Mouse (Mus musculus) C2C12 (cell line): Measurements from ENCODE around the gene Gm45753. TPM values are rescaled to one million over a fixed set of nuclear protein-coding genes. Genes with fewer than 3 reads are reported as not detected.

Experiments used
- H3K27me3 ChIP-seq: one replicate; pipeline ENCODE4 v1.6.1; 2011; ENCODE audit not compliant: control insufficient read depth, insufficient read depth, insufficient read length
- H3K36me3 ChIP-seq: one replicate; pipeline ENCODE4 v1.6.1; 2011; ENCODE audit not compliant: control insufficient read depth, insufficient read depth
- H3K4me3 ChIP-seq: one replicate; pipeline ENCODE4 v1.5.1; 2011; ENCODE audit warnings: mild to moderate bottlenecking, control low read depth; ENCODE audit not compliant: poor library complexity, insufficient read depth, severe bottlenecking
- H3K79me2 ChIP-seq: one replicate; pipeline ENCODE4 v1.6.1; 2011; ENCODE audit not compliant: control insufficient read depth, insufficient read depth
- H3K79me3 ChIP-seq: one replicate; pipeline ENCODE4 v1.6.1; 2011; ENCODE audit warnings: low read depth, control low read depth
- H3ac ChIP-seq: one replicate; pipeline ENCODE3; 2011; ENCODE audit warnings: low read depth; ENCODE audit not compliant: control insufficient read depth, insufficient read length
- CEBPB ChIP-seq: IDR thresholded peaks from one replicate; pipeline ENCODE4 v1.6.1; 2011; ENCODE audit warnings: low read depth, mild to moderate bottlenecking, control low read depth, moderate library complexity
- CTCF ChIP-seq: IDR thresholded peaks from one replicate; pipeline ENCODE4 v1.5.1; 2011; ENCODE audit not compliant: control insufficient read depth, insufficient read depth, insufficient read length
- FOSL1 ChIP-seq: IDR thresholded peaks from one replicate; pipeline ENCODE4 v1.8.0; 2011; ENCODE audit warnings: mild to moderate bottlenecking, low read length; ENCODE audit not compliant: poor library complexity, insufficient read depth, severe bottlenecking
- MAX ChIP-seq: IDR thresholded peaks from one replicate; pipeline ENCODE4 v1.6.1; 2011; ENCODE audit warnings: mild to moderate bottlenecking, control low read depth
- MYOD1 ChIP-seq: IDR thresholded peaks from one replicate; pipeline ENCODE4 v1.6.1; 2011; ENCODE audit warnings: low read depth; ENCODE audit not compliant: control insufficient read depth, insufficient read length
- MYOG ChIP-seq: IDR thresholded peaks from one replicate; pipeline ENCODE4 v1.6.1; 2011; ENCODE audit not compliant: control insufficient read depth, insufficient read length; ENCODE audit errors: extremely low read depth
- USF1 ChIP-seq: IDR thresholded peaks from one replicate; pipeline ENCODE4 v1.6.1; 2011; ENCODE audit warnings: low read depth, mild to moderate bottlenecking, control low read depth, moderate library complexity
- polyA plus RNA-seq: library from polyadenylated mRNA; unstranded; fragments of >200 nt; fragmentation: generic; extraction: Trizol; gene quantifications from one replicate; pipeline ENCODE4 v1.2.1, GENCODE M21; 2012; ENCODE audit warnings: missing spikeins

Gm45753 gene
- polyA plus RNA-seq, 1 experiment: not detected

DNA sequence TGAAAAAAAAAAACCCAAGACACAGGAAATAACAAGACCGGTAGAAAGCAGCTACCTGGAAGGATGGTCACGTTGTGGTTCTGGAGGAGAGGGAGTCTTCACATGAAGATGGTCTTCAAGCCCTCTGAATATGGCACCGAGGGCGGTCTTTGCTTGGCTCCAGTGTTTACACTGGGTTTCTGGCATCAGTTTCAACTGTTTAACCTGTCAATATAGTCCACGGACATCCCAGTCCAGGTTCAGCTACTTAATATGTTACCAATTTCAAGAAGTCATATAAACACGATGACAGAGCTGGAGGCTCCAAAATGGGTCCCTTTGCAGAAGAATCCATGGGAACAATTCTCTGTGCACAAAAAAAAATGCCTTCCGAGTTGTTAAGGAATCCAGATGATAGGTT lies 13.6 kb downstream of the Gm45753 start, which contains the start of gene Klkb1:
Gene Klkb1, minus strand, starts transcription at position 173 of the 400 bp plus-strand sequence.
- H3K27me3 ChIP-seq: no peaks in the 10 kb centered on the region
- H3K36me3 ChIP-seq: no peaks in the 10 kb centered on the region
- H3ac ChIP-seq: no peak within 1 kb of the TSS
- TF ChIP-seq CEBPB: no peak
- no peak for TF ChIP-seq USF1
- TF ChIP-seq MYOG: no peak
- TF ChIP-seq MAX: no peak
- no peaks in the 10 kb centered on the region for H3K79me2 ChIP-seq
- H3K79me3 ChIP-seq: no peaks in the 10 kb centered on the region
- H3K4me3 ChIP-seq: no peak within 1 kb of the TSS

- no peak for TF ChIP-seq FOSL1
- TF ChIP-seq CEBPB: no peak
- TF ChIP-seq MYOG: no peak
- no peak for TF ChIP-seq MYOD1
- TF ChIP-seq USF1: no peak
- no peak for TF ChIP-seq CTCF
- no peak for TF ChIP-seq MAX
- Histone ChIP-seq H3K79me2 (no peaks in the 10 kb centered on the region), H3K4me3 (no peak overlapping the region), H3K36me3 (no peaks in the 10 kb centered on the region), H3ac (no peak overlapping the region), H3K79me3 (no peaks in the 10 kb centered on the region), H3K27me3 (no peaks in the 10 kb centered on the region)
Observed at GRCm38 (mm10) chr8:45291790-45292189, 16.5 kb downstream of the Gm45753 start.

- Histone ChIP-seq H3K27me3 (no peaks in the 10 kb centered on the region), H3K4me3 (no peak overlapping the region), H3ac (no peak overlapping the region), H3K79me2 (no peaks in the 10 kb centered on the region), H3K79me3 (no peaks in the 10 kb centered on the region), H3K36me3 (no peaks in the 10 kb centered on the region)
- TF ChIP-seq MYOD1 (no peak), MAX (no peak), USF1 (no peak), MYOG (no peak), CTCF (no peak), CEBPB (no peak), FOSL1 (no peak)
Observed at GRCm38 (mm10) chr8:45281630-45282029, 26.6 kb downstream of the Gm45753 start.

- no peaks in the 10 kb centered on the region for H3K79me2 ChIP-seq
- H3K36me3 ChIP-seq: no peaks in the 10 kb centered on the region
- H3K4me3 ChIP-seq: no peak overlapping the region
- no peak for TF ChIP-seq USF1
- TF ChIP-seq MAX: no peak
- TF ChIP-seq CTCF: no peak
- no peak for TF ChIP-seq CEBPB
- no peak for TF ChIP-seq FOSL1
- no peak for TF ChIP-seq MYOD1
- TF ChIP-seq MYOG: no peak
- no peaks in the 10 kb centered on the region for H3K27me3 ChIP-seq
- no peak overlapping the region for H3ac ChIP-seq
- no peaks in the 10 kb centered on the region for H3K79me3 ChIP-seq
Observed at GRCm38 (mm10) chr8:45277453-45277852, 30.8 kb downstream of the Gm45753 start.

GRCm38 (mm10) chr8:45274317-45274716 lies 33.9 kb downstream of the Gm45753 start:
- no peaks in the 10 kb centered on the region for H3K36me3 ChIP-seq
- no peak for TF ChIP-seq CEBPB
- no peak for TF ChIP-seq MAX
- TF ChIP-seq USF1: no peak
- no peak for TF ChIP-seq FOSL1
- TF ChIP-seq MYOD1: no peak
- no peak for TF ChIP-seq MYOG
- no peak for TF ChIP-seq CTCF

DNA sequence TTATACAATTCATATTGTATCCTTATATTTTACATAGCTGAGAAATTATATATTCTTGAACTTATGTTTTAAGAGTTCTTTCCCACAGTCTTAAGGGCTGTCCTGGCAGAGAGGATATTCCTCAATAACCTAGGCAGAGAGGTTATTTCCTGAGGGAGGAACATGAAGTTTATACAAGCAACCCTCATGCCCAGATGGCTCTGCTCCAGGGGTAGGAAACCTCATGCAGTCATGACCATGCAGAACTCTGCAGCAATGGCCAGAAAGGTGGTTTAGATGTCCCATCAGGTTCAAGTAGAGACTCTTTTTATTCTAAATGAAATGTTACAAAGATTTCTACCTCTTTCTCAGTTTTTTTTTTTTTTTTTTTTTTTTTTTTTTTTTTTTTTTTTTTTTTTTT lies 39.2 kb downstream of the Gm45753 start:
- Histone ChIP-seq H3K79me2 (no peaks in the 10 kb centered on the region), H3K36me3 (no peaks in the 10 kb centered on the region), H3K4me3 (no peak overlapping the region), H3K79me3 (no peaks in the 10 kb centered on the region), H3ac (no peak overlapping the region), H3K27me3 (no peaks in the 10 kb centered on the region)
- TF ChIP-seq MYOG: no peak
- no peak for TF ChIP-seq CEBPB
- TF ChIP-seq FOSL1: no peak
- no peak for TF ChIP-seq MAX
- no peak for TF ChIP-seq USF1
- no peak for TF ChIP-seq CTCF
- no peak for TF ChIP-seq MYOD1

More at GRCm38 (mm10) chr8:45274317-45274716, 33.9 kb downstream of the Gm45753 start:
- Histone ChIP-seq H3K79me2 (no peaks in the 10 kb centered on the region), H3ac (no peak overlapping the region), H3K79me3 (no peaks in the 10 kb centered on the region), H3K27me3 (no peaks in the 10 kb centered on the region), H3K4me3 (no peak overlapping the region)
